Mouse (Mus musculus) midbrain, embryonic 14.5 days (tissue): Measurements from ENCODE around the gene Immp2l. TPM values are rescaled to one million over a fixed set of nuclear protein-coding genes. Genes with fewer than 3 reads are reported as not detected.

Experiments
- ATAC-seq: fragments of 200-750 bp; cut with Nextera tagmentation; 2 replicates; pipeline ENCODE4 v1.8.0; 2017; ENCODE audit warnings: moderate number of reproducible peaks, moderate library complexity; ENCODE audit not compliant: low FRiP score, low TSS enrichment
- DNase-seq: peaks from one replicate; pipeline ENCODE4 v3.0.0-alpha.2; 2015
- H3K27ac ChIP-seq: fragments of 300-500 bp; sonication (generic); replicated peaks from 2 replicates; pipeline ENCODE4 v1.5.1; 2014; ENCODE audit warnings: mild to moderate bottlenecking, low read depth, low read length, moderate library complexity
- H3K27me3 ChIP-seq: fragments of 300-500 bp; sonication (generic); 2 replicates; pipeline ENCODE4 v1.6.1; 2014; ENCODE audit warnings: low read length, control low read depth, mixed read lengths; ENCODE audit not compliant: control insufficient read depth, insufficient read depth
- H3K36me3 ChIP-seq: fragments of 300-500 bp; sonication (generic); 2 replicates; pipeline ENCODE4 v1.6.1; 2014; ENCODE audit warnings: low read length, control low read depth; ENCODE audit not compliant: control insufficient read depth, insufficient read depth
- H3K4me1 ChIP-seq: fragments of 300-500 bp; sonication (generic); 2 replicates; pipeline ENCODE4 v1.6.1; 2014; ENCODE audit warnings: mild to moderate bottlenecking, antibody characterized with exemption, low read length, control low read depth; ENCODE audit not compliant: control insufficient read depth, insufficient read depth
- H3K4me2 ChIP-seq: fragments of 300-500 bp; sonication (generic); 2 replicates; pipeline ENCODE4 v1.6.1; 2014; ENCODE audit warnings: mild to moderate bottlenecking, low read length, moderate library complexity
- H3K4me3 ChIP-seq: fragments of 300-500 bp; sonication (generic); replicated peaks from 2 replicates; pipeline ENCODE4 v1.5.1; 2014; ENCODE audit warnings: low read depth, low read length
- H3K9ac ChIP-seq: fragments of 300-500 bp; sonication (generic); replicated peaks from 2 replicates; pipeline ENCODE4 v1.6.1; 2014; ENCODE audit warnings: mild to moderate bottlenecking, low read length, moderate library complexity
- H3K9me3 ChIP-seq: fragments of 300-500 bp; sonication (generic); 2 replicates; pipeline ENCODE4 v1.6.1; 2016; ENCODE audit warnings: low read length, control low read depth, mixed read lengths; ENCODE audit not compliant: control insufficient read depth
- WGBS: fragments of 180-500 bp; shearing (Covaris S2); extraction: QIAGEN DNeasy Blood & Tissue Kit; methylation state at CpG from one replicate; pipeline ENCODE4 v1.1.7; 2014; 5-methylcytosine and 5-hydroxymethylcytosine counted together
- polyA plus RNA-seq: library from polyadenylated mRNA; unstranded; fragments of >200 nt; fragmentation: Nextera tagmentation; extraction: Ambion mirVana; gene quantifications from 2 replicates; pipeline ENCODE4 v1.2.1, GENCODE M21; 2014

The Immp2l gene
- polyA plus RNA-seq, 1 experiment from 2014 or later: 5.5 TPM

- Histone ChIP-seq H3K36me3 (no peaks in the 10 kb centered on the region), H3K4me1 (peaks cover 11% of the 10 kb centered on the region; the same call in 1 of the 2 replicates), H3K4me2 (no peak overlapping the region), H3K27me3 (no peaks in the 10 kb centered on the region), H3K4me3 (no peak overlapping the region), H3K9ac (no peak overlapping the region), H3K9me3 (no peaks in the 10 kb centered on the region), H3K27ac (no peak overlapping the region)
- ATAC-seq (no peak), DNase-seq (peak; percentile 29)
- WGBS: 48% methylated on average over 6 of the region's 6 CpGs
Observed at GRCm38 (mm10) chr12:41469096-41469801, 445.4 kb downstream of the Immp2l start.

DNA sequence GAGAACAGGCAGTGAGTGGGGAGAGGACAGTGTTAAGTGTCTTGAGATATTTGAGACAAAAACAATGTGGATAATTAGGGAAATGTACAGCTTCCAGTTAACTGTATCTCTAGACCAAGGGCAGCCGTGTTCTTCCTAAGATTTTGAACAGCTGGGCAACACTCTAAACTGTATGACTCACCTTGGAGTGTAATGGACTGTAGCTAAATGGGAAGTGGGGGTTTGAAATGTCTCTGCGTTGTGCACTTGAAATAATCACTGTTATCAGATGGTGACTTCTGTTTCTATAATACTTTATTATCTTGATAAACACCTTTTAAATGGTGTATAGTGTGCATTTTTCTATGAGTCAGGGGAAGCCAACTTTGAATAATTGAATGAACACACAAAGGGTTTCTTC, 457.6 kb downstream of the Immp2l start:
- Histone ChIP-seq H3K4me1 (peaks cover 17% of the 10 kb centered on the region), H3K36me3 (no peaks in the 10 kb centered on the region), H3K9me3 (no peaks in the 10 kb centered on the region), H3K9ac (no peak overlapping the region), H3K4me2 (peak overlapping the region; percentile 69), H3K27me3 (no peaks in the 10 kb centered on the region), H3K4me3 (no peak overlapping the region), H3K27ac (no peak overlapping the region)
- ATAC-seq (no peak), DNase-seq (no peak)
- 81% methylated on average over 2 of the region's 2 CpGs for WGBS

- ATAC-seq (no peak), DNase-seq (peak; percentile 36)
- Histone ChIP-seq H3K4me2 (peak overlapping the region; percentile 69), H3K27ac (peak overlapping the region; percentile 93), H3K9ac (peak overlapping the region; percentile 84), H3K4me3 (peak overlapping the region; percentile 64), H3K27me3 (no peaks in the 10 kb centered on the region), H3K36me3 (no peaks in the 10 kb centered on the region), H3K9me3 (no peaks in the 10 kb centered on the region), H3K4me1 (peaks cover 17% of the 10 kb centered on the region)
- 81% methylated on average over 5 of the region's 5 CpGs for WGBS
Observed at GRCm38 (mm10) chr12:41483091-41483592, 459.3 kb downstream of the Immp2l start.

DNA sequence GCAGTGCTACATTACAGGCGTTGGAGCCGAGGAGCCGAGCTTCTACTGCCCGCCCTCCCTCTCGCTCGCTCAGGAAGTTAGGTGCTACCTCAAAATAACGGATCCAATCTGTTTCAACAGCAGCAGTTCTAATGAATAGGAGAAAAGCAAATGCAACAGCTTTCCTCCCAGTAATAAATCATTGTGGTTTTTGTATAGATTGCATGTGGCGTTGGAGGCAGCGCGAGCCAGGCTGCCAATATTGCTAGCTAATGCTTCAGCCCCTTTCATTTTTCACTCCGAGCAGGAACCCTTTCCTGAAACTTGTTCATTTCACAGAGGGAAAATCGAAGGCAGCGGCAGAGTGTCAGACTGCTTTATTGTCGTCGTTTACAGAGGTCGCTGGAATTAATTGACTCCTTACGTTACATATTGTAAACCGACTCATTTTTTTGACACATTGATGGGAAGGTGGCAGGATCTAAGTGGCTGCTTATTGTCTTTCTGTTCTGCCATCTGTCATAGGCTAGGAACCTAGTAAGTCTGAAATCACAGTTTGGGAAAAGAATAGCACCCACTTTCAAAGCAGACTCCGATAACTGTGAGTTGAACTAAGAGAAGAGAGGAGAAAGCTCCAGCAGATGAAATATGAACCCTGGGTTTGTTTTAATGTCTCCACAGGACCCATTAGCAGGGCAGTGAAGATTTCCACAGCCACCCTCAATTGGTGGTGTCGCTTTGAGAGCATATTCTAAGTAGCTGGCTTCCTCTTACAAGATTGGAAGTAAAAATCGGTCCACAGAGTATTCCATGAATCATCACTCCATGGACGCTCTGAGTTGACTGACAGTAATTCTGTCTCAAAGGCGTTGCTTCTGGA, 459.9 kb downstream of the Immp2l start:
- Histone ChIP-seq H3K9me3 (no peaks in the 10 kb centered on the region), H3K36me3 (no peaks in the 10 kb centered on the region), H3K9ac (peak overlapping the region; percentile 84), H3K27ac (peak overlapping the region; percentile 93), H3K4me2 (peak overlapping the region; percentile 69), H3K4me1 (peaks cover 17% of the 10 kb centered on the region), H3K4me3 (peak overlapping the region; percentile 64), H3K27me3 (no peaks in the 10 kb centered on the region)
- DNase-seq (peak; percentile 67), ATAC-seq (no peak)
- WGBS: 23% methylated on average over 23 of the region's 23 CpGs

- WGBS: 10% methylated on average over 16 of the region's 16 CpGs
- peak overlapping the region; percentile 69 for H3K4me2 ChIP-seq
- peak; percentile 80 for DNase-seq
- peak overlapping the region; percentile 93 for H3K27ac ChIP-seq
- peak overlapping the region; percentile 84 for H3K9ac ChIP-seq
- no peaks in the 10 kb centered on the region for H3K27me3 ChIP-seq
- peaks cover 17% of the 10 kb centered on the region for H3K4me1 ChIP-seq
- no peaks in the 10 kb centered on the region for H3K9me3 ChIP-seq
- ATAC-seq: peak; percentile 46
- no peaks in the 10 kb centered on the region for H3K36me3 ChIP-seq
- peak overlapping the region; percentile 64 for H3K4me3 ChIP-seq
Observed at GRCm38 (mm10) chr12:41484689-41485511, 461.0 kb downstream of the Immp2l start.

GRCm38 (mm10) chr12:41485512-41486215, 461.8 kb downstream of the Immp2l start:
- Histone ChIP-seq H3K36me3 (no peaks in the 10 kb centered on the region), H3K4me1 (peaks cover 17% of the 10 kb centered on the region), H3K27ac (peak overlapping the region; percentile 93), H3K4me2 (peak overlapping the region; percentile 69), H3K9ac (peak overlapping the region; percentile 84), H3K4me3 (peak overlapping the region; percentile 64), H3K27me3 (no peaks in the 10 kb centered on the region), H3K9me3 (no peaks in the 10 kb centered on the region)
- DNase-seq (peak; percentile 91), ATAC-seq (peak; percentile 92)
- 11% methylated on average over 12 of the region's 12 CpGs for WGBS

GRCm38 (mm10) chr12:41486331-41486730, 462.4 kb downstream of the Immp2l start, which contains the start of gene Lrrn3:
Gene Lrrn3 (minus strand): TSS chr12:41486431.
- Histone ChIP-seq H3K4me3 (peak within 1 kb of the TSS; percentile 64), H3K9ac (peak within 1 kb of the TSS; percentile 84), H3K9me3 (no peaks in the 10 kb centered on the region), H3K36me3 (no peaks in the 10 kb centered on the region), H3K4me2 (peak within 1 kb of the TSS; percentile 69), H3K27me3 (no peaks in the 10 kb centered on the region), H3K27ac (peak within 1 kb of the TSS; percentile 93), H3K4me1 (peaks cover 15% of the 10 kb centered on the region)
- DNase-seq: no peak
- no peak for ATAC-seq
- 94% methylated on average over 1 of the region's 1 CpGs for WGBS

DNA sequence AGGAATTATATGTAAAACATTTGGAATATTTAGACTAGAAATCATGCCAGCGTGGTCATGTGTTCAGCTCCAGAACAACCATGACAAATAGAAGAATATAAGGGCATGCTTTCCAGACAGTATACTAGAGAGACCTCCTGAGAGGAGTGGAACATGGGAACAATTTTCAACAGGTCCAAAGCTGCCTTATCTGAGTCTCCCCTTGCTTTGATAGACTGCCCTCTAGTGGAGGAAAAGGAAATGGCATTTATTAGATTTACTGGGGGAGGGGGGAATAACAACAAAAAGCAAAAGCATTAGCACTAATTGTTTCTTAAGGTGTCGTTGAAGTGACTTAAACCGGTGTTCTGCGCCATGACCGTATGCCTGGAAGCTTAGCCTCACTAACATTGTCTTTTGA, 463.1 kb downstream of the Immp2l start:
- Histone ChIP-seq H3K9me3 (no peaks in the 10 kb centered on the region), H3K27ac (no peak overlapping the region), H3K4me2 (no peak overlapping the region), H3K9ac (no peak overlapping the region), H3K4me1 (peaks cover 11% of the 10 kb centered on the region), H3K27me3 (no peaks in the 10 kb centered on the region), H3K4me3 (no peak overlapping the region), H3K36me3 (no peaks in the 10 kb centered on the region)
- no peak for ATAC-seq
- peak; percentile 86 for DNase-seq
- 28% methylated on average over 5 of the region's 5 CpGs for WGBS
